Mouse (Mus musculus): ENCODE results near the gene Mroh2a. TPM values are rescaled to one million over a fixed set of nuclear protein-coding genes. Genes with fewer than 3 reads are reported as not detected.

The Mroh2a gene
- total and polyA plus RNA-seq, 2 experiments: 0.82 to 1.0 TPM

GRCm38 (mm10) chr1:88234646-88235045 is 7.9 kb downstream of the Mroh2a start:
- WGBS: 51% methylated on average over 5 of the region's 5 CpGs
- no peaks in the 10 kb centered on the region for H3K27me3 ChIP-seq (ENCODE audit: control insufficient read depth, insufficient read depth, low read length)
- H3K4me3 ChIP-seq (ENCODE audit: insufficient read depth, low read depth, low read length): no peak overlapping the region
- no peak for DNase-seq (ENCODE audit: extremely low read depth, low read depth, low spot score)
- no peaks in the 10 kb centered on the region for H3K4me1 ChIP-seq (ENCODE audit: control insufficient read depth, insufficient read depth, low read length)
- H3K79me2 ChIP-seq (ENCODE audit: control insufficient read depth, insufficient read depth, low read length): no peaks in the 10 kb centered on the region
- no peak overlapping the region for H3K27ac ChIP-seq (replicated peaks; ENCODE audit: insufficient read depth, low read depth, low read length)
- TF ChIP-seq POLR2A (IDR thresholded peaks at IDR 0.05; ENCODE audit: extremely low read depth, insufficient read depth, low read length) (no peak), CTCF (IDR thresholded peaks at IDR 0.05; ENCODE audit: low read depth, low read length) (no peak)
- H3K36me3 ChIP-seq (ENCODE audit: control insufficient read depth, insufficient read depth, low read length): no peaks in the 10 kb centered on the region
- H3K9ac ChIP-seq (ENCODE audit: low read depth, low read length): no peak overlapping the region

- Histone ChIP-seq H3K79me2 (ENCODE audit: control insufficient read depth, insufficient read depth, low read length) (no peaks in the 10 kb centered on the region), H3K27ac (replicated peaks; ENCODE audit: insufficient read depth, low read depth, low read length) (no peak overlapping the region), H3K9ac (ENCODE audit: low read depth, low read length) (no peak overlapping the region), H3K4me3 (ENCODE audit: insufficient read depth, low read depth, low read length) (no peak overlapping the region), H3K27me3 (ENCODE audit: control insufficient read depth, insufficient read depth, low read length) (no peaks in the 10 kb centered on the region), H3K4me1 (ENCODE audit: control insufficient read depth, insufficient read depth, low read length) (no peaks in the 10 kb centered on the region), H3K36me3 (ENCODE audit: control insufficient read depth, insufficient read depth, low read length) (no peaks in the 10 kb centered on the region)
- WGBS: 66% methylated on average over 11 of the region's 11 CpGs
- DNase-seq (ENCODE audit: extremely low read depth, low read depth, low spot score): no peak
- no peak for TF ChIP-seq CTCF (IDR thresholded peaks at IDR 0.05; ENCODE audit: low read depth, low read length)
- TF ChIP-seq POLR2A (IDR thresholded peaks at IDR 0.05; ENCODE audit: extremely low read depth, insufficient read depth, low read length): no peak
Measured at GRCm38 (mm10) chr1:88235046-88235893, 8.5 kb downstream of the Mroh2a start.

- WGBS: 59% methylated on average over 4 of the region's 4 CpGs
Measured at GRCm38 (mm10) chr1:88235894-88236415, 9.2 kb downstream of the Mroh2a start.

GRCm38 (mm10) chr1:88237311-88237710 is 10.5 kb downstream of the Mroh2a start:
- TF ChIP-seq POLR2A (IDR thresholded peaks at IDR 0.05; ENCODE audit: extremely low read depth, insufficient read depth, low read length) (no peak), CTCF (IDR thresholded peaks at IDR 0.05; ENCODE audit: low read depth, low read length) (no peak)
- DNase-seq (ENCODE audit: extremely low read depth, low read depth, low spot score): no peak
- Histone ChIP-seq H3K9ac (ENCODE audit: low read depth, low read length) (no peak overlapping the region), H3K4me1 (ENCODE audit: control insufficient read depth, insufficient read depth, low read length) (no peaks in the 10 kb centered on the region), H3K4me3 (ENCODE audit: insufficient read depth, low read depth, low read length) (no peak overlapping the region), H3K27me3 (ENCODE audit: control insufficient read depth, insufficient read depth, low read length) (no peaks in the 10 kb centered on the region), H3K36me3 (ENCODE audit: control insufficient read depth, insufficient read depth, low read length) (no peaks in the 10 kb centered on the region), H3K79me2 (ENCODE audit: control insufficient read depth, insufficient read depth, low read length) (no peaks in the 10 kb centered on the region), H3K27ac (replicated peaks; ENCODE audit: insufficient read depth, low read depth, low read length) (no peak overlapping the region)
- 56% methylated on average over 5 of the region's 5 CpGs for WGBS

More at GRCm38 (mm10) chr1:88235894-88236415, 9.2 kb downstream of the Mroh2a start:
- Histone ChIP-seq H3K27me3 (ENCODE audit: control insufficient read depth, insufficient read depth, low read length) (no peaks in the 10 kb centered on the region), H3K36me3 (ENCODE audit: control insufficient read depth, insufficient read depth, low read length) (no peaks in the 10 kb centered on the region), H3K27ac (replicated peaks; ENCODE audit: insufficient read depth, low read depth, low read length) (no peak overlapping the region), H3K4me3 (ENCODE audit: insufficient read depth, low read depth, low read length) (no peak overlapping the region), H3K4me1 (ENCODE audit: control insufficient read depth, insufficient read depth, low read length) (no peaks in the 10 kb centered on the region), H3K9ac (ENCODE audit: low read depth, low read length) (no peak overlapping the region), H3K79me2 (ENCODE audit: control insufficient read depth, insufficient read depth, low read length) (no peaks in the 10 kb centered on the region)
- DNase-seq (ENCODE audit: extremely low read depth, low read depth, low spot score): no peak
- TF ChIP-seq CTCF (IDR thresholded peaks at IDR 0.05; ENCODE audit: low read depth, low read length): no peak
- no peak for TF ChIP-seq POLR2A (IDR thresholded peaks at IDR 0.05; ENCODE audit: extremely low read depth, insufficient read depth, low read length)

GRCm38 (mm10) chr1:88238771-88239170 is 12.0 kb downstream of the Mroh2a start:
- TF ChIP-seq POLR2A (IDR thresholded peaks at IDR 0.05; ENCODE audit: extremely low read depth, insufficient read depth, low read length) (no peak), CTCF (IDR thresholded peaks at IDR 0.05; ENCODE audit: low read depth, low read length) (no peak)
- Histone ChIP-seq H3K9ac (ENCODE audit: low read depth, low read length) (no peak overlapping the region), H3K36me3 (ENCODE audit: control insufficient read depth, insufficient read depth, low read length) (no peaks in the 10 kb centered on the region), H3K27ac (replicated peaks; ENCODE audit: insufficient read depth, low read depth, low read length) (no peak overlapping the region), H3K27me3 (ENCODE audit: control insufficient read depth, insufficient read depth, low read length) (no peaks in the 10 kb centered on the region), H3K4me3 (ENCODE audit: insufficient read depth, low read depth, low read length) (no peak overlapping the region), H3K4me1 (ENCODE audit: control insufficient read depth, insufficient read depth, low read length) (no peaks in the 10 kb centered on the region), H3K79me2 (ENCODE audit: control insufficient read depth, insufficient read depth, low read length) (no peaks in the 10 kb centered on the region)
- no peak for DNase-seq (ENCODE audit: extremely low read depth, low read depth, low spot score)
- WGBS: 80% methylated on average over 6 of the region's 6 CpGs

GRCm38 (mm10) chr1:88240072-88240471 is 13.3 kb downstream of the Mroh2a start:
- Histone ChIP-seq H3K9ac (ENCODE audit: low read depth, low read length) (no peak overlapping the region), H3K27ac (replicated peaks; ENCODE audit: insufficient read depth, low read depth, low read length) (no peak overlapping the region), H3K4me3 (ENCODE audit: insufficient read depth, low read depth, low read length) (no peak overlapping the region), H3K27me3 (ENCODE audit: control insufficient read depth, insufficient read depth, low read length) (no peaks in the 10 kb centered on the region), H3K4me1 (ENCODE audit: control insufficient read depth, insufficient read depth, low read length) (no peaks in the 10 kb centered on the region), H3K79me2 (ENCODE audit: control insufficient read depth, insufficient read depth, low read length) (no peaks in the 10 kb centered on the region), H3K36me3 (ENCODE audit: control insufficient read depth, insufficient read depth, low read length) (no peaks in the 10 kb centered on the region)
- WGBS: 71% methylated on average over 5 of the region's 5 CpGs
- TF ChIP-seq POLR2A (IDR thresholded peaks at IDR 0.05; ENCODE audit: extremely low read depth, insufficient read depth, low read length) (no peak), CTCF (IDR thresholded peaks at IDR 0.05; ENCODE audit: low read depth, low read length) (no peak)
- DNase-seq (ENCODE audit: extremely low read depth, low read depth, low spot score): no peak

Measured in liver, adult 2 months (tissue).